Mouse (Mus musculus) thymus, adult 2 months (tissue): ENCODE measurements at regions not wholly inside any gene's neighbourhood (a gene's known extent, or its start where the extent isn't known, plus 50 kb on each side); places are given as distances from the start of the nearest gene placed in this dataset.

Source experiments
- DNase-seq: peaks from one replicate; pipeline ENCODE4 v3.0.0; 2021
- H3K27ac ChIP-seq: fragments of 200-500 bp; 2 replicates; pipeline ENCODE4 v1.5.1; 2012; ENCODE audit warnings: low read length, control low read depth; ENCODE audit not compliant: control insufficient read depth, insufficient read depth
- H3K27me3 ChIP-seq: fragments of 200-500 bp; 2 replicates; pipeline ENCODE4 v1.6.1; 2012; ENCODE audit warnings: mild to moderate bottlenecking, low read length, moderate library complexity, mixed read lengths; ENCODE audit not compliant: control insufficient read depth, insufficient read depth
- H3K36me3 ChIP-seq: fragments of 200-500 bp; 2 replicates; pipeline ENCODE4 v1.6.1; 2012; ENCODE audit warnings: mild to moderate bottlenecking, low read length, moderate library complexity; ENCODE audit not compliant: control insufficient read depth, insufficient read depth
- H3K4me1 ChIP-seq: fragments of 200-500 bp; replicated peaks from 2 replicates; pipeline ENCODE4 v1.6.1; 2012; ENCODE audit warnings: low read length; ENCODE audit not compliant: control insufficient read depth, insufficient read depth
- H3K4me3 ChIP-seq: fragments of 200-500 bp; 2 replicates; pipeline ENCODE4 v1.5.1; 2012; ENCODE audit warnings: mild to moderate bottlenecking, low read length, control low read depth, moderate library complexity; ENCODE audit not compliant: control insufficient read depth, insufficient read depth
- CTCF ChIP-seq: fragments of 200-500 bp; IDR thresholded peaks from 2 replicates; pipeline ENCODE4 v1.5.1; 2012; ENCODE audit warnings: mild to moderate bottlenecking, control low read depth, low read length, moderate library complexity, borderline replicate concordance; ENCODE audit not compliant: control insufficient read depth, poor library complexity, insufficient read depth; ENCODE audit errors: extremely low read depth
- POLR2A ChIP-seq: fragments of 200-500 bp; IDR thresholded peaks from 2 replicates; pipeline ENCODE4 v1.6.1; 2012; ENCODE audit warnings: mild to moderate bottlenecking, low read length, control low read depth, moderate library complexity; ENCODE audit not compliant: control insufficient read depth, poor library complexity, insufficient read depth; ENCODE audit errors: extremely low read depth
- WGBS: fragments of 180-500 bp; shearing (Covaris S2); methylation state at CpG from one replicate; pipeline ENCODE4 v1.1.7; 2018; 5-methylcytosine and 5-hydroxymethylcytosine counted together

- no peak for TF ChIP-seq CTCF
- TF ChIP-seq POLR2A, result no peak
- WGBS, result 93% methylated on average over 6 of the region's 6 CpGs
- Histone ChIP-seq H3K27me3 (no peaks in the 10 kb centered on the region), H3K4me1 (no peaks in the 10 kb centered on the region), H3K27ac (no peak overlapping the region), H3K36me3 (no peaks in the 10 kb centered on the region), H3K4me3 (no peak overlapping the region)
- no peak for DNase-seq
Observed at GRCm38 (mm10) chr1:120910801-120911200, 308.6 kb downstream of the En1 start.

- Histone ChIP-seq H3K27ac (no peak overlapping the region), H3K4me3 (no peak overlapping the region), H3K4me1 (no peaks in the 10 kb centered on the region), H3K36me3 (no peaks in the 10 kb centered on the region), H3K27me3 (no peaks in the 10 kb centered on the region)
- TF ChIP-seq POLR2A (no peak), CTCF (no peak)
- 81% methylated on average over 8 of the region's 8 CpGs for WGBS
- DNase-seq, result no peak
Observed at GRCm38 (mm10) chr1:120911962-120912670, 309.9 kb downstream of the En1 start.

GRCm38 (mm10) chr1:120921540-120921939 lies 319.3 kb downstream of the En1 start:
- no peak overlapping the region for H3K27ac ChIP-seq
- no peak for DNase-seq
- no peak overlapping the region for H3K4me3 ChIP-seq
- no peaks in the 10 kb centered on the region for H3K36me3 ChIP-seq
- H3K27me3 ChIP-seq, result no peaks in the 10 kb centered on the region
- H3K4me1 ChIP-seq, result no peaks in the 10 kb centered on the region
- 91% methylated on average over 3 of the region's 3 CpGs for WGBS
- no peak for TF ChIP-seq POLR2A
- TF ChIP-seq CTCF, result no peak

- no peak for TF ChIP-seq POLR2A
- TF ChIP-seq CTCF, result no peak
- Histone ChIP-seq H3K27ac (no peak overlapping the region), H3K27me3 (no peaks in the 10 kb centered on the region), H3K36me3 (no peaks in the 10 kb centered on the region), H3K4me3 (no peak overlapping the region), H3K4me1 (no peaks in the 10 kb centered on the region)
- WGBS, result 88% methylated on average over 3 of the region's 3 CpGs
- DNase-seq, result no peak
Observed at GRCm38 (mm10) chr1:120925271-120925670, 323.1 kb downstream of the En1 start.

GRCm38 (mm10) chr1:120930141-120930540 lies 327.9 kb downstream of the En1 start:
- TF ChIP-seq CTCF (no peak), POLR2A (no peak)
- H3K27ac ChIP-seq, result no peak overlapping the region
- DNase-seq, result no peak
- H3K4me3 ChIP-seq, result no peak overlapping the region
- WGBS, result 90% methylated on average over 7 of the region's 7 CpGs
- H3K27me3 ChIP-seq, result no peaks in the 10 kb centered on the region
- H3K4me1 ChIP-seq, result no peaks in the 10 kb centered on the region
- no peaks in the 10 kb centered on the region for H3K36me3 ChIP-seq

- H3K27ac ChIP-seq, result no peak overlapping the region
- H3K36me3 ChIP-seq, result no peaks in the 10 kb centered on the region
- no peak overlapping the region for H3K4me3 ChIP-seq
- TF ChIP-seq POLR2A, result no peak
- no peak for TF ChIP-seq CTCF
- H3K4me1 ChIP-seq, result no peaks in the 10 kb centered on the region
- H3K27me3 ChIP-seq, result no peaks in the 10 kb centered on the region
- no peak for DNase-seq
- WGBS, result 93% methylated on average over 3 of the region's 3 CpGs
Observed at GRCm38 (mm10) chr1:120935321-120935720, 333.1 kb downstream of the En1 start.

GRCm38 (mm10) chr1:120943711-120944110 lies 341.5 kb downstream of the En1 start:
- H3K4me1 ChIP-seq, result no peaks in the 10 kb centered on the region
- TF ChIP-seq CTCF (no peak), POLR2A (no peak)
- H3K4me3 ChIP-seq, result no peak overlapping the region
- no peak overlapping the region for H3K27ac ChIP-seq
- H3K36me3 ChIP-seq, result no peaks in the 10 kb centered on the region
- 87% methylated on average over 4 of the region's 4 CpGs for WGBS
- H3K27me3 ChIP-seq, result no peaks in the 10 kb centered on the region
- DNase-seq, result no peak
